Mouse (Mus musculus) E14TG2a.4 (cell line): ENCODE results near the gene Yes1.
"Not testable (repeated sequence)": the region's sequence is repeated elsewhere in the genome, so short reads cannot be mapped to it uniquely, and the experiment has no call there.

Experiments used
- H3K27me3 ChIP-seq: 2 replicates; pipeline ENCODE4 v1.6.1; 2014; ENCODE audit warnings: low read length, control low read depth; ENCODE audit not compliant: insufficient read depth
- H3K36me3 ChIP-seq: 2 replicates; pipeline ENCODE4 v1.6.1; 2014; ENCODE audit warnings: low read length, control low read depth; ENCODE audit not compliant: insufficient read depth
- H3K4me1 ChIP-seq: replicated peaks from 2 replicates; pipeline ENCODE4 v1.6.1; 2014; ENCODE audit warnings: low read depth, low read length, control low read depth
- H3K4me3 ChIP-seq: replicated peaks from 2 replicates; pipeline ENCODE4 v1.5.1; 2014; ENCODE audit warnings: mild to moderate bottlenecking, low read length
- H3K9me3 ChIP-seq: 2 replicates; pipeline ENCODE4 v1.6.1; 2014; ENCODE audit warnings: low read length, control low read depth
- CTCF ChIP-seq: conservative IDR thresholded peaks from 2 replicates; pipeline ENCODE4 v1.5.1; 2014; ENCODE audit warnings: low read length
- NANOG ChIP-seq: IDR thresholded peaks from 2 replicates; pipeline ENCODE4 v1.6.1; 2014; ENCODE audit warnings: borderline replicate concordance, low read length, mixed read lengths
- POU5F1 ChIP-seq: IDR thresholded peaks from 2 replicates; pipeline ENCODE4 v1.6.1; 2014; ENCODE audit warnings: low read length, borderline replicate concordance

Yes1 gene

DNA sequence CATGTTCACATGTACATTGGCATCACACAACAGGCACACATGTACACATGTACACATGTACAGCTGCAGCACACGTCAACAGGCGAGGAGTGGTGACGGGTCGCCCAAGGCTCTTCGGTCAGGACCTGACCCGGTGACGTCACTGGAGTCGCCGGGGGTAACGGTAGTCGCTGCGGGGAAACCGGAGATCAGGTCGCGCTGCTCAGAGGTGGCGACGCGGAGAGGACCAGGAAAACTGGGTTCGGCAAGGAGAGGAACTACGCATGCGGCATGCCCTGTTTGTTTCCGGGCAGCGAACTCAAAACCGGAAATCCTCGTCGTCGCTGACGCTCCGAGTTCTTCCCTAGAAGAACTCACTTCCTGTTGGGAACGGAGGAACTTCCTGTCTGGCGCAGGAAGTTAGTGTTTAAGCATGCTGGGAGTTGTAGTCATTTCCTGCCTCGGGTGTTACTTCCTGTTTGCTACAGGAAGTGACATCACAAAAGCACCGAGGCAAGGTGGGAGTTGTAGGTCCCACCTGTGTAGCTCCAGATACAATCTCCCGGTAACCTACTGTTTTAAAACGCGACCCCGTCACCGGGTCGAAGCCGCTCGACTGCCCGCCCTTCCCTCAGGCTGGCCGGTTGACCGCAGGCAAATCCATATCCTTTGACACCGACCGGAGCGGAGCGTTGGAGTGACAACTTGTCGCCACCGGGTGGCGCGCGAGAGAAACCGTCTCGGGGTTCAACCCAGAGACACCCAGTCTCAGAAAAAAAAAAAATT is 102.9 kb downstream of the Yes1 start:
- peaks cover 47% of the 10 kb centered on the region for H3K9me3 ChIP-seq
- H3K36me3 ChIP-seq = no peaks in the 10 kb centered on the region
- peaks cover 3% of the 10 kb centered on the region for H3K4me1 ChIP-seq
- TF ChIP-seq POU5F1 (no peak), CTCF (peak; percentile 15), NANOG (no peak)
- peak overlapping the region; percentile 72 for H3K4me3 ChIP-seq
- H3K27me3 ChIP-seq = no peaks in the 10 kb centered on the region

DNA sequence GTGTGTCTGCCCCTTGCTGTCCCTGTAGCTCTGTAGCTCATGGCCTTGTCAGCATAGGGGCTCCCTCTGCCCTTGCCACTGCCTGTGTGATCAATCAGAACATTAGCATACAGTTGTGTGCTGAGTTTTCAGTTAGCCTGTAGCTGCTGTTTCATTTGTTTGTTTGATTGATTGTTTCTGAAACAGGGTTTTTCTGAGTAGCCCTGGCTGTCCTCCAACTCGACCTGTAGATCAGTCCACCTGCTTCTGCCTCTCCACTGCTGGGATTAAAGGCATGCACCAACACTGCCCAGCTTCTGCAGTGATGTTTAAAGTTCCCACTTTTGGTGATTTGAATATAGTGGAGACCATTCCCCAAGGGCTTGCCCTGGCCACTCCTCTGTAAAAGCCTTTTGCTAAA is 106.8 kb downstream of the Yes1 start:
- peaks cover 28% of the 10 kb centered on the region for H3K4me1 ChIP-seq
- peaks cover 12% of the 10 kb centered on the region for H3K9me3 ChIP-seq
- no peaks in the 10 kb centered on the region for H3K27me3 ChIP-seq
- no peak overlapping the region for H3K4me3 ChIP-seq
- no peak for TF ChIP-seq NANOG
- TF ChIP-seq CTCF = no peak
- no peak for TF ChIP-seq POU5F1
- H3K36me3 ChIP-seq = no peaks in the 10 kb centered on the region

DNA sequence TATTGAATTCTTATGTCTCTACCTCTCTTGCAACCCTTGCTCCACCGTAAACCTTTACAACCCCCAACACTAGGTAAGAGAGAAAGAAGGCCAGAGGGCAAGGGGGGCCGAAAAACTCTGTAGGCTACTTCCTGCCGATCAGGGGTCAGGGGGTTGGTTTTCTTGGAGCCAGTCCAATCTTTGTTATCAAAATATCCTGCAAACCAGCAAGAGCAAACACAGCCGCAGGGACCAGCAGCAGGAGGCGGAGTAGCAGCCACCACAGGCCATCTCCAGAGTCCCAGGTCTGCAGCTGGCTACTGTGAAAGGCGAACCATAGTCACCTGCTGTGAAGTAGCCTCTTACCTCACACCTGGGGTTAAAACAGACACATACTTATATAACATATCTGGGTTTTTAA is 107.9 kb downstream of the Yes1 start:
- H3K4me1 ChIP-seq = peaks cover 28% of the 10 kb centered on the region
- no peak overlapping the region for H3K4me3 ChIP-seq
- no peaks in the 10 kb centered on the region for H3K27me3 ChIP-seq
- no peak for TF ChIP-seq POU5F1
- TF ChIP-seq CTCF = no peak
- TF ChIP-seq NANOG = no peak
- peaks cover 5% of the 10 kb centered on the region; the same call in 1 of the 2 replicates for H3K9me3 ChIP-seq
- H3K36me3 ChIP-seq = no peaks in the 10 kb centered on the region

DNA sequence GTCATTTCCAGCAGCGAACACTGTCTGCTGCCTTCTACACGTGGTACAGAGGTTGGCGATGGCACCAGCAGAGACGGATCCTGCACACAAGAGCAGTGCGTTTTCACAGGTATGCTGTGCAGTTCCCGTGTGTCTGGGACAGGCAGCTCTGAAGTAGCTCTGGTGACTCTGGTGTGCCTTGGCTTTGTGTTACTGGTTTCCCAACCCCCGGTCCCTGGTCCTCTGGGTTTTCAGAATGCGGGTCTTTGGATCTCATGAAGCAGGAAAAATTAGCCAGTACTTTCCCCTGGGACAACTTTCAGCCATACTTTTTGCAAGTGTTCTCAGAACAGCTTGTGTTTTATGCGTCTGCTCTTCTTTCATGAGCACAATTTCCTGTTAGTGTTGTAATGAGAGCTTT is 109.4 kb downstream of the Yes1 start:
- Histone ChIP-seq H3K4me3 (no peak overlapping the region), H3K9me3 (peaks cover 4% of the 10 kb centered on the region; the same call in 1 of the 2 replicates), H3K36me3 (no peaks in the 10 kb centered on the region), H3K4me1 (peaks cover 32% of the 10 kb centered on the region), H3K27me3 (no peaks in the 10 kb centered on the region)
- no peak for TF ChIP-seq NANOG

DNA sequence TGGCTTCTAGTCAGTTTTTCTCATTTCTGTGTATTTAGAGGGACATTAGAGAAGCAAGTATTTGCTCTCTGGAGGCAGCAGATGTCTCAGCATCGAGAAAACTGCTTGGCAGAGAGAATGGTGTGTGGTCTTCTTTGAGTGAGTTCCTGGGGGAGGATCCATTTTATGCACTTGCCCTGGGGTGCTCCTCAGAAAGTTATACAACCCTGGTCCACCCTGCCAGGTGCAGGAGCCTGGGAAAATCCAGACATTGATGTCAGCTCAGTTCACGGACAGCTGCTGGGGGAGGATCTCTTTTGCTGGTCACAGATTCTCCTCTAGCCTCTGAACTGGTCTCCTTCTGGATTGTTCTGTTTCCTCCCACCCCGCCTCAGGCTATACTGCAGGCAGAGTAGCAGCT is 110.3 kb downstream of the Yes1 start:
- no peak overlapping the region for H3K4me3 ChIP-seq
- peaks cover 38% of the 10 kb centered on the region for H3K4me1 ChIP-seq
- no peaks in the 10 kb centered on the region for H3K9me3 ChIP-seq
- H3K36me3 ChIP-seq = no peaks in the 10 kb centered on the region
- TF ChIP-seq POU5F1 (no peak), CTCF (no peak), NANOG (no peak)
- no peaks in the 10 kb centered on the region for H3K27me3 ChIP-seq

DNA sequence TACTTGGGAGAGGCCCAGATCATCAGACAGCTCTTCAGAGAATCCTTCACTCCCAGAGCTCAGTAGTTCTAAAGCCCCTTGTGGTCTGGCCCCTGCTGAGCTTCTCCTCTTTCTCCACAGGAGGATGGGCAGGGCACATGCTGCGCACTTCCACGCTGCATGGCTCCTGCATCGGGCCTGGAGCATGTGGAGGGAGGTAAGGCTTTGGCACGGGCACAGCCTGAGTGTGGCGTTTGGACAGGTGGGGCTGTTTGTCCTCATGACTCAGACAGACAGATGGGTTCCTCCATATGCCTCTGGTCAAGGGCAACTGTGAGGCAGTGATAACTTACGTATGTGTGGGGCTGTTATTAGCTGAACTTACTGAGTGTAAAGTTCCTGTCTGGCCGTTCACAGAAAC is 111.3 kb downstream of the Yes1 start:
- H3K4me3 ChIP-seq = no peak overlapping the region
- H3K4me1 ChIP-seq = peaks cover 38% of the 10 kb centered on the region
- no peaks in the 10 kb centered on the region for H3K27me3 ChIP-seq
- TF ChIP-seq NANOG (no peak), POU5F1 (no peak), CTCF (no peak)
- H3K36me3 ChIP-seq = no peaks in the 10 kb centered on the region
- H3K9me3 ChIP-seq = no peaks in the 10 kb centered on the region

DNA sequence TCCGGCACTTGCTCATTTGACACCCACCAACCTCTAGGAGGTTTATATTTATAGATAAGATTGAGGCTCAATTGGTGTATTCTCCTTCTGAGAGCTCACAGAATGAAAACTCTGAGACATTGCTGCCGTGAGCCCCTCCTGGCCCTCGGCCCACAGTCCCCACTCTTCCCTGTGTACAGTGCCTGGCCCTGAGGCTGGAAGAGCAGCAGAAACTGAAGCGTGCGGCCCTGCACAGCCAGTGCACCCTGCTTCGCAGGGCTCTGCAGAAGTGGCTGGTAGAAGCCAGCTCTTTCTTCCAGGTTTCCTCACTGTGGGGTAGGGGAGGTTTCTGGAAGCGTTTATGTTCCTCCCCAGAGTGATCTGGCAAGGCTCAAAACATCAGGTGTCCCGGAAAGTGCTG is 111.7 kb downstream of the Yes1 start:
- not testable (repeated sequence) for H3K36me3 ChIP-seq, H3K4me3 ChIP-seq, H3K9me3 ChIP-seq, H3K27me3 ChIP-seq
- H3K4me1 ChIP-seq = peaks cover 38% of the 10 kb centered on the region

DNA sequence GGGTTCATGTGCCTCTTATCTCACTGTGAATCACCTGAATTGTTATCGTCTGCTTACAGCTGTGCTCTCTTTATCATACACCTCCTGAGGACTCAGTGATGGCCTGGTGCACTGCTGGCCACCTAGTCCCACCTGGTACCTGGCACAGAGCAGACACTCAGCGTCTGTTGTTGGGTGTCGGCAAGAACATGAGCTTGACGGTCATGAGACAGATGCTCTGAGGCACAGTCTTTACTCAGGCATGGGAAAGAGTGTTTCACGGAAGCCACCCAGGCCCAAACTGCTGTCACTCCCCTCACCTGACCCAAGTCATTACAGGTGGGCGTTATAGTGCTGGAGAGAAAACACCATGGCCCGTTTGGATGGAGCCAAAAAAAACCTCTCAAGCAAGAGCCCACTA is 113.0 kb downstream of the Yes1 start:
- H3K4me1 ChIP-seq = peaks cover 36% of the 10 kb centered on the region
- no peak overlapping the region for H3K4me3 ChIP-seq
- H3K36me3 ChIP-seq = peaks cover 5% of the 10 kb centered on the region; the same call in 1 of the 2 replicates
- TF ChIP-seq POU5F1 = no peak
- no peak for TF ChIP-seq CTCF
- TF ChIP-seq NANOG = no peak
- no peaks in the 10 kb centered on the region for H3K9me3 ChIP-seq
- no peaks in the 10 kb centered on the region for H3K27me3 ChIP-seq

DNA sequence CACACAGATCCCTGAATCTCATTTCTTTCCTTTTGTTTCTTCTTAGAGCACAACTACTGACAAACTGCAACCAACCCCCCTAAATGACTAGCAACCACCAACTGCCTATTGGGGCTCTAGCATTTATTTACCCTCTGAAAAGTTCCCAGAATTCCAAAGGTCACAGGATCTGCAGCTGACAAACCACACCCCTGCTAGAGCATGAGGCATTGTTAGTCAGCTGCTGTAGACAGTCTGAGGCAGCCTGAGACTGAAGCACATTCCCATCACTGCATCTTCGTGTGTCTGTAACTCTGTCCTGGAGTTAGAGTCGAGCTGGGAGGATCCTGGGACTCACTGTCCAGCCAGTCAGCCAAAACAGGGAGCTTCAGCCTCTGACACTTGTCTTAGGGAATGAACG is 114.4 kb downstream of the Yes1 start:
- H3K27me3 ChIP-seq, H3K9me3 ChIP-seq, H3K4me3 ChIP-seq: not testable (repeated sequence)
- H3K4me1 ChIP-seq = peaks cover 36% of the 10 kb centered on the region
- peaks cover 15% of the 10 kb centered on the region for H3K36me3 ChIP-seq

DNA sequence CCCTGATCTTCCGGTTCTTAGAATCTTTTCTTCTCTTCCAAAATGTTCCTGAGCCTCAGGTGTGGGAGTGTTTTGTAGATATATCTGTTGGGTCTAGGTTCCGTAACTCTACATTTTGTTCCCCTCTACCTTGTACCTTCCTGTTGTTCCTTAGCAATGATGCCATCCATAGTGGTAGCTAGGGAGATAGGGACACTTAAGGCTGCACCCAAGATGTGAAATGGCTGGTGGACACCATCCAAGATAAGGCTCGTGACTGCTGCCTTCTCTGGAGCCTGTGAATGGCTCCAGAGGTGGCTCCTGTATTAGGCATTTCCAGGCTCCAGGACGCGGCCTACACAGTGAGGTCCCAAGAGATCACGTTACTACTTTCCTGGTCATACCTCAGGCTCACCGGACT is 117.3 kb downstream of the Yes1 start:
- TF ChIP-seq NANOG (no peak), POU5F1 (no peak), CTCF (no peak)
- no peak overlapping the region for H3K4me3 ChIP-seq
- peaks cover 18% of the 10 kb centered on the region for H3K4me1 ChIP-seq
- no peaks in the 10 kb centered on the region for H3K27me3 ChIP-seq
- H3K36me3 ChIP-seq = peaks cover 25% of the 10 kb centered on the region
- no peaks in the 10 kb centered on the region for H3K9me3 ChIP-seq
